In the genomic region with DNA sequence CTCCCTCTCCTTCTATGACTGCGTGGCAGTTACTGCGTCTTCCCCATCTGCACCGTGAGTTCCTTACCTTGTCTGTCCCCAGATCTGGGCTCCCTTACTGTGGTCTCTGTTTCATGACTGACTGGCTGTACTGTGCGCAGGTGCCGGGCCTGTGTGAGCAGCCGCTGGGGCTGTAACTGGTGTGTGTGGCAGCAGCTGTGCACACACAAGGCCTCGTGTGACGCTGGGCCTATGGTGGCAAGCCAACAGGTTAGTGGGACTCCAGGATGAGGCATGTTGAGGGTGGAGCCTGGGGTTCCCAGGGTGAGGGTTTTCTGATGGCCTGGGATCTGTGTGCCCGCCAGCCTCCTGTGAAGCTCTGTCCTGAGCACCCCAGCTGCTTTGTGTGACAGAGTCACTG, we compare ENCODE assay signal across 26 mouse cellular contexts. TPM values are rescaled to one million over a fixed set of nuclear protein-coding genes. Genes with fewer than 3 reads are reported as not detected.
DNase-seq lines count a peak whose midpoint lies in the region; ATAC-seq and TF ChIP-seq lines count a peak whose summit lies in the region.
"Had no signal": no experiment of that assay in that cellular context is flagged by ENCODE, and none has a peak within 500 bp of the region (broad histone marks: within the 10 kb centered on the region; RNA-seq: fewer than 3 reads in every experiment).

No protein-coding gene starts in this region.

- TF ChIP-seq CTCF in E14TG2a.4 (conservative IDR thresholded peaks at IDR 0.05; ENCODE audit: low read length), result no peak

- no peak overlapping the region for H3K4me2 ChIP-seq in heart, embryonic 11.5 days
- no peak overlapping the region for H3K4me2 ChIP-seq in kidney, embryonic 15.5 days
- H3K4me2 ChIP-seq: heart, embryonic 15.5 days; hindbrain, embryonic 14.5 days; liver, embryonic 12.5 days; midbrain, embryonic 12.5 days had no signal

- 90% methylated on average over 9 of the region's 9 CpGs for WGBS in heart, embryonic 11.5 days (ENCODE audit: insufficient replicate concordance)
- 94% methylated on average over 9 of the region's 9 CpGs for WGBS in kidney, embryonic 15.5 days

- no peak for ATAC-seq in heart, embryonic 11.5 days (replicated peaks; ENCODE audit: insufficient number of reproducible peaks, low FRiP score, low TSS enrichment)
- no peak for ATAC-seq in kidney, embryonic 15.5 days (replicated peaks; ENCODE audit: low FRiP score)
- ATAC-seq: forebrain, embryonic 16.5 days; intestine, postnatal 0 days; liver, embryonic 12.5 days; liver, postnatal 0 days had no signal

- H3K4me1 ChIP-seq in heart, embryonic 11.5 days (ENCODE audit: control insufficient read depth, insufficient read depth, low read length), result peaks cover 18% of the 10 kb centered on the region
- peaks cover 77% of the 10 kb centered on the region for H3K4me1 ChIP-seq in kidney, embryonic 15.5 days
- H3K4me1 ChIP-seq in E14TG2a.4 (replicated peaks; ENCODE audit: low read depth, low read length), result peaks cover 54% of the 10 kb centered on the region

- no peaks in the 10 kb centered on the region for H3K27me3 ChIP-seq in heart, embryonic 11.5 days (ENCODE audit: control insufficient read depth, insufficient read depth, low read length)
- H3K27me3 ChIP-seq in kidney, embryonic 15.5 days, result no peaks in the 10 kb centered on the region
- H3K27me3 ChIP-seq in E14TG2a.4 (ENCODE audit: insufficient read depth, low read length), result no peaks in the 10 kb centered on the region
- H3K27me3 ChIP-seq: heart, embryonic 15.5 days; liver, embryonic 12.5 days; midbrain, embryonic 12.5 days had no signal

- H3K36me3 ChIP-seq in heart, embryonic 11.5 days (ENCODE audit: control insufficient read depth, insufficient read depth, low read length), result peaks cover 25% of the 10 kb centered on the region
- H3K36me3 ChIP-seq in kidney, embryonic 15.5 days, result peaks cover 78% of the 10 kb centered on the region
- H3K36me3 ChIP-seq in E14TG2a.4 (ENCODE audit: insufficient read depth, low read length), result peaks cover 89% of the 10 kb centered on the region

- DNase-seq in adrenal gland, postnatal 25 days, result peak; percentile 50
- no peak for DNase-seq in adrenal gland, postnatal 14 days
- DNase-seq in heart, adult 11 months, result peak; percentile 77
- DNase-seq in kidney, postnatal 36 days, result no peak
- DNase-seq in left cerebral cortex, adult 11 months (ENCODE audit: low spot score), result no peak
- DNase-seq: cerebellum, adult 2 months; cerebellum, postnatal 14 days; heart, postnatal 36 days; kidney, postnatal 4 days; left cerebral cortex, postnatal 4 days; liver, postnatal 0 days; lung, postnatal 36 days; right cerebral cortex, adult 18-20 months; right cerebral cortex, postnatal 4 days; thymus, adult 18-20 months; thymus, postnatal 4 days had no signal

- no peak overlapping the region for H3K4me3 ChIP-seq in heart, embryonic 11.5 days (ENCODE audit: low read depth, low read length)
- H3K4me3 ChIP-seq in kidney, embryonic 15.5 days (replicated peaks), result no peak overlapping the region
- H3K4me3 ChIP-seq in E14TG2a.4 (replicated peaks; ENCODE audit: low read length), result 0 out of 2 replicates have a peak overlapping the region, but pooled peaks have one; percentile 20
- H3K4me3 ChIP-seq: heart, embryonic 15.5 days; liver, embryonic 12.5 days; midbrain, embryonic 12.5 days had no signal

- no peak overlapping the region for H3K27ac ChIP-seq in heart, embryonic 11.5 days (ENCODE audit: low read depth, low read length)
- peak overlapping the region; percentile 3; the same call in 1 of the 2 replicates for H3K27ac ChIP-seq in kidney, embryonic 15.5 days
- H3K27ac ChIP-seq: heart, embryonic 15.5 days; hindbrain, embryonic 14.5 days; liver, embryonic 12.5 days; midbrain, embryonic 12.5 days; stomach, postnatal 0 days had no signal

- H3K9ac ChIP-seq in heart, embryonic 11.5 days (ENCODE audit: low read depth, low read length), result no peak overlapping the region
- H3K9ac ChIP-seq in kidney, embryonic 15.5 days, result no peak overlapping the region
- H3K9ac ChIP-seq: heart, embryonic 15.5 days; hindbrain, embryonic 14.5 days; liver, embryonic 12.5 days; liver, postnatal 0 days; midbrain, embryonic 12.5 days had no signal

- no peaks in the 10 kb centered on the region for H3K9me3 ChIP-seq in heart, embryonic 11.5 days (replicated peaks; ENCODE audit: control insufficient read depth, low read length)
- H3K9me3 ChIP-seq in kidney, embryonic 15.5 days (replicated peaks), result no peaks in the 10 kb centered on the region
- no peaks in the 10 kb centered on the region; the same call in 1 of the 2 replicates for H3K9me3 ChIP-seq in E14TG2a.4 (ENCODE audit: low read length)
- H3K9me3 ChIP-seq: heart, embryonic 15.5 days; liver, embryonic 12.5 days; midbrain, embryonic 12.5 days had no signal

RNA-seq across cellular contexts. Expression of a gene that starts 8.9 kb away (rescaled TPM):
- 122 and 223 TPM in 2 replicates for total RNA-seq in adrenal gland, postnatal 25 days (2021)
- total RNA-seq in adrenal gland, postnatal 14 days (2021), result 63.8 and 67.0 TPM in 2 replicates
- polyA plus RNA-seq in heart, embryonic 11.5 days (2014; fragmentation: Nextera tagmentation; extraction: Ambion mirVana), result 5.5 and 6.8 TPM in 2 replicates
- 15.2 and 19.4 TPM in 2 replicates for polyA plus RNA-seq in kidney, embryonic 15.5 days (2015; fragmentation: Nextera tagmentation; extraction: Ambion mirVana)

RNA-seq across cellular contexts. Expression of a gene that starts 21.7 kb away (rescaled TPM):
- total RNA-seq in adrenal gland, postnatal 25 days (2021), result 370 and 418 TPM in 2 replicates
- 326 and 340 TPM in 2 replicates for total RNA-seq in adrenal gland, postnatal 14 days (2021)
- 776 and 790 TPM in 2 replicates for polyA plus RNA-seq in heart, embryonic 11.5 days (2014; fragmentation: Nextera tagmentation; extraction: Ambion mirVana)
- polyA plus RNA-seq in kidney, embryonic 15.5 days (2015; fragmentation: Nextera tagmentation; extraction: Ambion mirVana), result 616 and 693 TPM in 2 replicates

RNA-seq across cellular contexts. Expression of a gene that starts 21.8 kb away (rescaled TPM):
- 15.7 and 21.0 TPM in 2 replicates for total RNA-seq in adrenal gland, postnatal 25 days (2021)
- total RNA-seq in adrenal gland, postnatal 14 days (2021), result 15.7 and 17.2 TPM in 2 replicates
- 15.5 and 15.8 TPM in 2 replicates for polyA plus RNA-seq in heart, embryonic 11.5 days (2014; fragmentation: Nextera tagmentation; extraction: Ambion mirVana)
- 12.9 and 13.6 TPM in 2 replicates for polyA plus RNA-seq in kidney, embryonic 15.5 days (2015; fragmentation: Nextera tagmentation; extraction: Ambion mirVana)

RNA-seq across cellular contexts. Expression of a gene that starts 30.2 kb away (rescaled TPM):
- total RNA-seq in adrenal gland, postnatal 25 days (2021), result 18.1 and 20.5 TPM in 2 replicates
- total RNA-seq in adrenal gland, postnatal 14 days (2021), result 14.6 and 16.0 TPM in 2 replicates
- polyA plus RNA-seq in heart, embryonic 11.5 days (2014; fragmentation: Nextera tagmentation; extraction: Ambion mirVana), result 18.0 and 18.6 TPM in 2 replicates
- polyA plus RNA-seq in kidney, embryonic 15.5 days (2015; fragmentation: Nextera tagmentation; extraction: Ambion mirVana), result 26.3 and 27.0 TPM in 2 replicates

RNA-seq across cellular contexts. Expression of a gene that starts 44.5 kb away (rescaled TPM):
- total RNA-seq in adrenal gland, postnatal 25 days (2021), result 18.8 and 23.3 TPM in 2 replicates
- 13.7 and 13.8 TPM in 2 replicates for total RNA-seq in adrenal gland, postnatal 14 days (2021)
- polyA plus RNA-seq in heart, embryonic 11.5 days (2014; fragmentation: Nextera tagmentation; extraction: Ambion mirVana), result 5.7 and 7.0 TPM in 2 replicates
- polyA plus RNA-seq in kidney, embryonic 15.5 days (2015; fragmentation: Nextera tagmentation; extraction: Ambion mirVana), result 11.1 and 13.8 TPM in 2 replicates

Comparison
In these comparisons a context has a peak if more than half of its experiments do, and no peak if none do; other contexts are left out.
1. DNase-seq: peak in adrenal gland, postnatal 25 days (single experiment) and heart, adult 11 months (single experiment); none in adrenal gland, postnatal 14 days (single experiment), kidney, postnatal 36 days (0 of 2) and left cerebral cortex, adult 11 months (single experiment).